Mouse (Mus musculus) layer of hippocampus, postnatal 14 days (tissue): Measurements from ENCODE around the gene Fam124a. TPM values are rescaled to one million over a fixed set of nuclear protein-coding genes. Genes with fewer than 3 reads are reported as not detected.

Source experiments
- DNase-seq, 2 experiments: peaks; one replicate each; pipeline ENCODE4 v3.0.0; 2021 to 2022; ENCODE audit warnings: low spot score in 2 of 2, mixed read lengths in 1 of 2
- total RNA-seq, 2 experiments: library from RNA; stranded (reverse); gene quantifications; 2 replicates each; pipeline ENCODE4 v1.2.3; 2021

Fam124a gene
- total RNA-seq, 2 experiments from 2014 or later, result 19.4 to 21.8 TPM

DNA sequence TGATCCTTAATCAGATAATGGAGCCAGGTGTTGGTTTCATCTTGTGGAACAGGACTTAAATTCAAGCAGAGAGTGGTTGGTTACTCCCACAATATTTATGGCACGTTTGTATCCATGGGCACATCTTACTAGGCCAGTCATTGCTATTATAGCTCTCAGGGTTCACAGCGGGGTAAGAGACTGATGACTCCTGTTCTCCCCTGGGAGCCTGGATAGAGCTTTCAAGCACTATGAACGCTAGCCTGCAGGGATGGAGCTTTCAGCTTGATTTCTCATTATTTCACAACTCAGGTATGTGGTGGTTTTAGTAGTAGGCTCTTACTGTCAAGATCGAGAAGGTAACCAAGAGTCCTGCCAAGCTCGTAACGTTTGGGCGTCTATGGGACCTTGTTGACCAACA lies 100.5 kb downstream of the Fam124a start:
- no peak for DNase-seq

DNA sequence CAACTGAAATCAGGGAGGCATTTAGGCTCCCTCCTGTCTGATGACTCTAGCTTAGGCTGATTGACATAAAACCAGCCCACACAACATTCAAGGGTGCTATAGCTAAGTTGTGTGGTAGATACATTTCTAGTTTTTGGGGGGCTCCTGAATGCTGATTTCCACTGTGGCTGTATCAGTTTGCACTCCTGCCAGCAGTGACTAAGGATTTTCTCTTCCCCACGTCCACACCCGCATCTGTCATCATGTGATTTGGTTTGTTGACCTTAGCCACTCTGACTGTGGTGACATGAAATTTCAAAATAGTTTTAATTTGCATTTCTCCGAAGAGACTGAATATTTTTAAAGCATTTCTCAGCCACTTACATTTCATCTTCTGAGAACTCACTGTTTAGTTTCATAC lies 101.9 kb downstream of the Fam124a start:
- DNase-seq, result no peak

Other genes starting within 250 kb of the Fam124a start
- gene Gucy1b2, start 99.4 kb upstream of the Fam124a start, total RNA-seq, result under 1 TPM; 0.39 to 0.64 TPM
- not detected for gene Gm4131, start 11.2 kb downstream of the Fam124a start, total RNA-seq
- not detected for gene Serpine3, start 107.9 kb downstream of the Fam124a start, total RNA-seq
- gene Ints6, start 205.4 kb downstream of the Fam124a start, total RNA-seq, result 10 to 100 TPM; 40.6 to 44.9 TPM